Mouse (Mus musculus) E14TG2a.4 (cell line): ENCODE measurements around the gene Rhbdl3.

ENCODE experiments used
- CTCF ChIP-seq: conservative IDR thresholded peaks from 2 replicates; pipeline ENCODE4 v1.5.1; 2014; ENCODE audit warnings: low read length
- POU5F1 ChIP-seq: IDR thresholded peaks from 2 replicates; pipeline ENCODE4 v1.6.1; 2014; ENCODE audit warnings: low read length, borderline replicate concordance

- TF ChIP-seq CTCF, result no peak
- no peak for TF ChIP-seq POU5F1
Measured at GRCm38 (mm10) chr11:80396617-80397016, 95.9 kb downstream of the Rhbdl3 start.
